Mouse (Mus musculus) hindbrain, embryonic 14.5 days (tissue): Measurements from ENCODE around the gene Sf1. TPM values are rescaled to one million over a fixed set of nuclear protein-coding genes. Genes with fewer than 3 reads are reported as not detected.

Experiments
- ATAC-seq: fragments of 200-750 bp; cut with Nextera tagmentation; 2 replicates; pipeline ENCODE4 v1.8.0; 2017; ENCODE audit warnings: moderate number of reproducible peaks, mild to moderate bottlenecking, moderate TSS enrichment, moderate library complexity; ENCODE audit not compliant: low FRiP score
- DNase-seq: peaks from one replicate; pipeline ENCODE4 v3.0.0-alpha.2; 2015; ENCODE audit warnings: low spot score
- H3K27ac ChIP-seq: fragments of 300-500 bp; sonication (generic); 2 replicates; pipeline ENCODE4 v1.5.1; 2014; ENCODE audit warnings: mild to moderate bottlenecking, moderate library complexity
- H3K27me3 ChIP-seq: fragments of 300-500 bp; sonication (generic); 2 replicates; pipeline ENCODE4 v1.6.1; 2014; ENCODE audit warnings: mild to moderate bottlenecking, low read length, mixed read lengths; ENCODE audit not compliant: control insufficient read depth, insufficient read depth
- H3K36me3 ChIP-seq: fragments of 300-500 bp; sonication (generic); replicated peaks from 2 replicates; pipeline ENCODE4 v1.6.1; 2014; ENCODE audit not compliant: control insufficient read depth, insufficient read depth
- H3K4me1 ChIP-seq: fragments of 300-500 bp; sonication (generic); replicated peaks from 2 replicates; pipeline ENCODE4 v1.6.1; 2014; ENCODE audit warnings: antibody characterized with exemption, low read length, mixed read lengths; ENCODE audit not compliant: control insufficient read depth, insufficient read depth
- H3K4me2 ChIP-seq: fragments of 300-500 bp; sonication (generic); replicated peaks from 2 replicates; pipeline ENCODE4 v1.6.1; 2014; ENCODE audit warnings: mild to moderate bottlenecking, moderate library complexity
- H3K4me3 ChIP-seq: fragments of 300-500 bp; sonication (generic); replicated peaks from 2 replicates; pipeline ENCODE4 v1.5.1; 2014; ENCODE audit warnings: mild to moderate bottlenecking, low read length
- H3K9ac ChIP-seq: fragments of 300-500 bp; sonication (generic); 2 replicates; pipeline ENCODE4 v1.6.1; 2014
- H3K9me3 ChIP-seq: fragments of 300-500 bp; sonication (generic); 2 replicates; pipeline ENCODE4 v1.6.1; 2016; ENCODE audit warnings: low read length; ENCODE audit not compliant: control insufficient read depth
- WGBS: fragments of 180-500 bp; shearing (Covaris S2); extraction: QIAGEN DNeasy Blood & Tissue Kit; methylation state at CpG from one replicate; pipeline ENCODE4 v1.1.7; 2014; 5-methylcytosine and 5-hydroxymethylcytosine counted together
- polyA plus RNA-seq: library from polyadenylated mRNA; unstranded; fragments of >200 nt; fragmentation: Nextera tagmentation; extraction: Ambion mirVana; gene quantifications from 2 replicates; pipeline ENCODE4 v1.2.1, GENCODE M21; 2014

Sf1 gene
- polyA plus RNA-seq, 1 experiment from 2014 or later, result 103 TPM

GRCm38 (mm10) chr19:6386234-6386633, 22.7 kb downstream of the Sf1 start:
- Histone ChIP-seq H3K27ac (no peak overlapping the region), H3K4me1 (0 out of 2 replicates have a peak, but pooled peaks cover 16% of the 10 kb centered on the region), H3K36me3 (no peaks in the 10 kb centered on the region), H3K27me3 (no peaks in the 10 kb centered on the region), H3K9me3 (no peaks in the 10 kb centered on the region), H3K4me3 (no peak overlapping the region), H3K9ac (no peak overlapping the region), H3K4me2 (no peak overlapping the region)
- DNase-seq (no peak), ATAC-seq (no peak)
- 61% methylated on average over 9 of the region's 9 CpGs for WGBS

DNA sequence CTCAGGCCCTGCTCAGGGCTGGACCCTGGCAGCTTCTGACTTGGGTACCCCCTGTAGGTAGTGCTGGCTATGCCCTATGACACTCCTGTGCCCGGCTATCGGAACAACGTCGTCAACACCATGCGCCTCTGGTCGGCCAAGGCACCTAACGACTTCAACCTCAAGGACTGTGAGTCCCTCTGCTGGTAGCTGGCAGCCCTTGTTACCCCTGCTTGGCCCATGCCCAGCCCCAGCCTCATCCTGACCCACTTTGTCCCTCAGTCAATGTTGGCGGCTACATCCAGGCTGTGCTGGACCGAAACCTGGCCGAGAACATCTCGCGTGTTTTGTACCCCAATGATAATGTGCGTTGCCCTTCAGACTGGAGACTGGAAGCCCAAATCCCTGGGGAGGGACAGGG, 24.5 kb downstream of the Sf1 start:
- Histone ChIP-seq H3K4me2 (no peak overlapping the region), H3K9me3 (no peaks in the 10 kb centered on the region), H3K4me3 (no peak overlapping the region), H3K9ac (no peak overlapping the region), H3K27me3 (no peaks in the 10 kb centered on the region), H3K4me1 (0 out of 2 replicates have a peak, but pooled peaks cover 16% of the 10 kb centered on the region), H3K27ac (no peak overlapping the region), H3K36me3 (no peaks in the 10 kb centered on the region)
- WGBS, result 87% methylated on average over 13 of the region's 13 CpGs
- no peak for DNase-seq
- ATAC-seq, result no peak

- no peaks in the 10 kb centered on the region for H3K9me3 ChIP-seq
- H3K4me1 ChIP-seq, result 0 out of 2 replicates have a peak, but pooled peaks cover 8% of the 10 kb centered on the region
- 6% methylated on average over 16 of the region's 16 CpGs for WGBS
- peak overlapping the region; percentile 28 for H3K4me3 ChIP-seq
- H3K36me3 ChIP-seq, result no peaks in the 10 kb centered on the region
- peak; percentile 58; the same call in 1 of the 2 replicates for ATAC-seq
- peak overlapping the region; percentile 52 for H3K4me2 ChIP-seq
- no peaks in the 10 kb centered on the region for H3K27me3 ChIP-seq
- H3K27ac ChIP-seq, result no peak overlapping the region
- DNase-seq, result no peak
- peak overlapping the region; percentile 43 for H3K9ac ChIP-seq
Measured at GRCm38 (mm10) chr19:6389803-6390202, 26.3 kb downstream of the Sf1 start.

DNA sequence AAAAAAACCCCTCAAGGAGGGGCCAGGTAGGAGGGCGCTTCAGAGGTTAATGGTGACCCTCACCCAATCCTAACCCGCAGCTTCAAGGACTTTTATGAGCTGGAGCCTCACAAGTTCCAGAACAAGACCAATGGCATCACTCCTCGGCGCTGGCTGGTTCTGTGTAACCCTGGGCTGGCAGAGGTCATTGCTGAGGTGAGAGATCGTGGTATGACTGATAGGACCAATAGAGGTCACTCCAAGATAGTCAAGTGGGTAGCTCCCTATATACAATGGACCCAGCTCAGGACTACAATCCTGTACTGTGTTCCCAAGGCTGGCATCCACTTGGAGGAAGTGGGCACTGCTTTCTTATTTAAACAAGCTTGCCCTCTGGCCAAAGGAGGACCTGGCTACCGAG, 26.8 kb downstream of the Sf1 start:
- 60% methylated on average over 6 of the region's 6 CpGs for WGBS
- H3K4me2 ChIP-seq, result peak overlapping the region; percentile 52; the same call in 1 of the 2 replicates
- H3K27ac ChIP-seq, result no peak overlapping the region
- DNase-seq (no peak), ATAC-seq (0 out of 2 replicates have a peak, but pooled peaks have one; percentile 6)
- no peaks in the 10 kb centered on the region for H3K36me3 ChIP-seq
- H3K9me3 ChIP-seq, result no peaks in the 10 kb centered on the region
- 0 out of 2 replicates have a peak, but pooled peaks cover 8% of the 10 kb centered on the region for H3K4me1 ChIP-seq
- H3K27me3 ChIP-seq, result no peaks in the 10 kb centered on the region
- H3K9ac ChIP-seq, result 0 out of 2 replicates have a peak overlapping the region, but pooled peaks have one; percentile 43
- H3K4me3 ChIP-seq, result no peak overlapping the region

GRCm38 (mm10) chr19:6392743-6393393, 29.4 kb downstream of the Sf1 start:
- no peak overlapping the region for H3K4me2 ChIP-seq
- 95% methylated on average over 14 of the region's 14 CpGs for WGBS
- H3K36me3 ChIP-seq, result no peaks in the 10 kb centered on the region
- DNase-seq (no peak), ATAC-seq (no peak)
- no peak overlapping the region for H3K27ac ChIP-seq
- H3K9ac ChIP-seq, result no peak overlapping the region
- 0 out of 2 replicates have a peak, but pooled peaks cover 8% of the 10 kb centered on the region for H3K4me1 ChIP-seq
- H3K4me3 ChIP-seq, result no peak overlapping the region
- no peaks in the 10 kb centered on the region for H3K27me3 ChIP-seq
- no peaks in the 10 kb centered on the region for H3K9me3 ChIP-seq

GRCm38 (mm10) chr19:6393637-6394036, 30.1 kb downstream of the Sf1 start:
- 89% methylated on average over 16 of the region's 16 CpGs for WGBS
- H3K4me2 ChIP-seq, result no peak overlapping the region
- DNase-seq (no peak), ATAC-seq (no peak)
- no peaks in the 10 kb centered on the region for H3K9me3 ChIP-seq
- 0 out of 2 replicates have a peak, but pooled peaks cover 8% of the 10 kb centered on the region for H3K4me1 ChIP-seq
- H3K36me3 ChIP-seq, result no peaks in the 10 kb centered on the region
- no peak overlapping the region for H3K27ac ChIP-seq
- no peaks in the 10 kb centered on the region for H3K27me3 ChIP-seq
- no peak overlapping the region for H3K4me3 ChIP-seq
- H3K9ac ChIP-seq, result no peak overlapping the region

DNA sequence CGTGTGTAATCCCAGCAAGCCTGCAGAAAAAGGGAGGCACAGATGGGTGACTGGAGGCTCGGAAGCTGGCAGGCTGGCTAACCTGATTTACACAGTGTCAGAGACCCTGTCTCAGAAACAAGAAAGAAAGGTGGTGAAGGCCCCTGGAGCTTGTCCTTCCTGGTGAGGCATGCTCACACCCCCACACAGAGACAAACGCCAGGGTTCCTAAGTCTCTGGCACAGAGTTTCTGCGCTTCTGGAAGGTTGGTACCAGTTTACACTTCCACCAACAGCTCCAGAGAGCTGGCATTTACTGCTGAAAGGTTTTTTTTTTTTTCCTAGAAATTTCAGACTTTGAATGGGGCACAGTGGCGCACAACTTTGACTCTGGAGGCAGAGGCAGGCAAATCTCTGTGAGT, 32.7 kb downstream of the Sf1 start:
- no peak overlapping the region for H3K4me2 ChIP-seq
- DNase-seq, result no peak
- no peaks in the 10 kb centered on the region for H3K9me3 ChIP-seq
- WGBS, result 87% methylated on average over 5 of the region's 5 CpGs
- H3K4me3 ChIP-seq, result no peak overlapping the region
- peaks cover 21% of the 10 kb centered on the region for H3K4me1 ChIP-seq
- H3K36me3 ChIP-seq, result no peaks in the 10 kb centered on the region
- no peak overlapping the region for H3K27ac ChIP-seq
- peaks cover 11% of the 10 kb centered on the region for H3K27me3 ChIP-seq
- no peak overlapping the region for H3K9ac ChIP-seq
- ATAC-seq, result no peak

GRCm38 (mm10) chr19:6397582-6398249, 34.2 kb downstream of the Sf1 start:
- DNase-seq (no peak), ATAC-seq (no peak)
- Histone ChIP-seq H3K4me1 (peaks cover 28% of the 10 kb centered on the region), H3K27ac (no peak overlapping the region), H3K4me3 (no peak overlapping the region; the same call in 1 of the 2 replicates), H3K36me3 (no peaks in the 10 kb centered on the region), H3K4me2 (peak overlapping the region; percentile 99; the same call in 1 of the 2 replicates), H3K9me3 (no peaks in the 10 kb centered on the region), H3K27me3 (peaks cover 24% of the 10 kb centered on the region), H3K9ac (no peak overlapping the region)
- WGBS, result 83% methylated on average over 22 of the region's 22 CpGs

DNA sequence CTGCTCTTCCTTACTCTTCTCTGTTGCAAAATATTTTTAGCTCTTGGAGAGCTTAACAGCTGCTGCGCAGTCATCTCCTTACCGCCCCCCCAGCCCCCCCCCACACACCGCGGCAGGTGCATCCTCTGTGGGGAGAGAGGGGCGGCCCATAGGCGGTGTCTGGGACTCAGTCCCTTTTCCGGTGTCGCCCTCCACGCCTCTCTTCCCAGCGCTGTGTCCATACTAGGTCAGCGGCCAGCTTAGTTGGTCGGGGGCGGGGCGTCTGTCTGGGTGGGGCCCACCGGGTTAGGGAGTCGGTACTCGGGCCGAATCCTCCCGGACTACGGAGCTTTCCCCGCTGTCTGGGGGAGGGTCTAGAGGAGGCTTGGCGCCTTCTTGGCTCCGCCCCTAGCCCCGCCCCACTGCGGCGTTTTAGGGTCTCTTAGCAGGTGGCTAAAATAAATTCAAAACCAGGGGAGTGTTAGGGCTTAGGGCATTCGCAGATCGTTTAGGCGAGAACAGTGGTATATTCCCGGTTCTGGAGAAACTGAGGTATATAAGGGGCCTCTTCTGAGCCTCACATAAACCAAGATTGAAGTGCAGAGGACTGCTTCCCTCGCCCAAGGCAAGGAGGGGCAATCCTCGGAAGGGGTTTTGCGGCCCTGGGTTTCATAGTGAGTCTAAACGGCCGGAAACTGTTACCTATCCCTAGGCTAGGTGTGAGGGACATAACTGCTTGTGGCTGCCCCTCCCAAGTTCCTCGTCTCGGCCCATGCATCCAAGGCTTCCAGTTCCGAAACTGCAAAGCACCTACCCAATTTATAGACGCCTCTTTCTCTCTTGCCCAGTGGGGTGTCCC, 35.2 kb downstream of the Sf1 start:
- no peaks in the 10 kb centered on the region for H3K36me3 ChIP-seq
- peak overlapping the region; percentile 99 for H3K4me2 ChIP-seq
- peaks cover 28% of the 10 kb centered on the region for H3K4me1 ChIP-seq
- H3K27me3 ChIP-seq, result peaks cover 24% of the 10 kb centered on the region
- peak overlapping the region; percentile 64 for H3K27ac ChIP-seq
- H3K9me3 ChIP-seq, result no peaks in the 10 kb centered on the region
- WGBS, result 1% methylated on average over 38 of the region's 39 CpGs
- peak overlapping the region; percentile 67 for H3K4me3 ChIP-seq
- DNase-seq, result peak; percentile 69
- H3K9ac ChIP-seq, result peak overlapping the region; percentile 81
- ATAC-seq, result peak; percentile 51; the same call in 1 of the 2 replicates
